Mouse (Mus musculus) embryonic facial prominence, embryonic 11.5 days (tissue): ENCODE results near the gene Zfp68. TPM values are rescaled to one million over a fixed set of nuclear protein-coding genes. Genes with fewer than 3 reads are reported as not detected.
"Not testable (repeated sequence)": the region's sequence is repeated elsewhere in the genome, so short reads cannot be mapped to it uniquely, and the experiment has no call there.

Source experiments
- ATAC-seq: fragments of 200-750 bp; cut with Nextera tagmentation; replicated peaks from 2 replicates; pipeline ENCODE4 v1.8.0; 2017; ENCODE audit warnings: low read depth; ENCODE audit not compliant: insufficient number of reproducible peaks, low FRiP score, low TSS enrichment
- DNase-seq: peaks from one replicate; pipeline ENCODE4 v3.0.0-alpha.2; 2015; ENCODE audit warnings: low spot score
- H3K27ac ChIP-seq: fragments of 300-500 bp; sonication (generic); replicated peaks from 2 replicates; pipeline ENCODE4 v1.5.1; 2014; ENCODE audit warnings: mild to moderate bottlenecking, low read depth, low read length, control low read depth
- H3K27me3 ChIP-seq: fragments of 300-500 bp; sonication (generic); 2 replicates; pipeline ENCODE4 v1.6.1; 2014; ENCODE audit warnings: mild to moderate bottlenecking, low read length, moderate library complexity, mixed read lengths; ENCODE audit not compliant: control insufficient read depth, insufficient read depth
- H3K36me3 ChIP-seq: fragments of 300-500 bp; sonication (generic); replicated peaks from 2 replicates; pipeline ENCODE4 v1.6.1; 2014; ENCODE audit warnings: low read depth, mild to moderate bottlenecking, low read length, moderate library complexity, mixed read lengths; ENCODE audit not compliant: control insufficient read depth, insufficient read depth
- H3K4me1 ChIP-seq: fragments of 300-500 bp; sonication (generic); 2 replicates; pipeline ENCODE4 v1.6.1; 2014; ENCODE audit warnings: low read length, mixed read lengths; ENCODE audit not compliant: control insufficient read depth, insufficient read depth
- H3K4me2 ChIP-seq: fragments of 300-500 bp; sonication (generic); 2 replicates; pipeline ENCODE4 v1.6.1; 2014; ENCODE audit warnings: low read depth, mild to moderate bottlenecking, control low read depth, low read length, moderate library complexity
- H3K4me3 ChIP-seq: fragments of 300-500 bp; sonication (generic); 2 replicates; pipeline ENCODE4 v1.5.1; 2014; ENCODE audit warnings: low read depth, low read length, control low read depth
- H3K9ac ChIP-seq: fragments of 300-500 bp; sonication (generic); replicated peaks from 2 replicates; pipeline ENCODE4 v1.6.1; 2014; ENCODE audit warnings: mild to moderate bottlenecking, control low read depth, low read length
- H3K9me3 ChIP-seq: fragments of 300-500 bp; sonication (generic); replicated peaks from 2 replicates; pipeline ENCODE4 v1.6.1; 2016; ENCODE audit warnings: mild to moderate bottlenecking, low read length, inconsistent platforms, mixed read lengths; ENCODE audit not compliant: control insufficient read depth
- WGBS: fragments of 180-500 bp; shearing (Covaris S2); extraction: QIAGEN DNeasy Blood & Tissue Kit; methylation state at CpG from one replicate; pipeline ENCODE4 v1.1.7; 2014; 5-methylcytosine and 5-hydroxymethylcytosine counted together
- microRNA-seq: library from miRNA; unstranded; fragments of <30 nt; microRNA quantifications from one replicate; pipeline ENCODE4, GENCODE M21; 2016; ENCODE audit warnings: borderline number of aligned reads
- polyA plus RNA-seq: library from polyadenylated mRNA; unstranded; fragments of >200 nt; fragmentation: Nextera tagmentation; extraction: Ambion mirVana; gene quantifications from 2 replicates; pipeline ENCODE4 v1.2.1, GENCODE M21; 2014

Zfp68 gene
- polyA plus RNA-seq, 1 experiment from 2014 or later = 91.8 TPM

DNA sequence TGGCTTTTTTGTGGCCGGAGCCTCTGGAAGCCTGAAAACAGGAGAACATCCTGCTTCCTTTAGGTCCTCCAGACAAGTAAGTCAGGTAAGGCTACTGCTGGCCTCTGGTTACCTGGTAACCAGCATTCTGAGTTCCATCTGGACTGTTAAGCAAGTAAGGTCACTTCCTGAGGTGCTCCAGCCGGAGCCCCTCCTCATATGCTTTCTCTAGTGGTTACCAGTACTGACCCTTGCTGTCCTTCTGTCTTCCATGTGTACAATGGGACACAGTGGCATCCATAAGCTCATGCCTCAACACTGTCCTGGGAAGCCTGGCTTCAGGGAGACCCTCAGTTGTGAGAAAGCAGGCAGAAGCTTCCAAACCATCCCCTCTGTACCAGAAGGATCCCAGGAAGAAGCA is 54.9 kb downstream of the Zfp68 start, which contains the start of gene 1700123K08Rik:
Gene 1700123K08Rik (minus strand): TSS at position 101 of the 400 bp plus-strand sequence.
- H3K27ac ChIP-seq, H3K4me1 ChIP-seq, H3K4me3 ChIP-seq, H3K27me3 ChIP-seq, H3K9me3 ChIP-seq, H3K36me3 ChIP-seq, ATAC-seq, H3K9ac ChIP-seq, DNase-seq, H3K4me2 ChIP-seq: not testable (repeated sequence)
- 80% methylated on average over 2 of the region's 2 CpGs for WGBS

Small RNA genes within 50 kb of the gene (microRNA-seq; reads per million reads assigned to microRNA genes)
- gene Gm24082 = not detected

Other genes with a start within 250 kb of the Zfp68 start
- gene Zfp157, start 178.3 kb downstream of the Zfp68 start, polyA plus RNA-seq = 45.8 and 49.3 TPM in 2 replicates
- not detected in 2 replicates for gene 1700123K08Rik, start 55.0 kb downstream of the Zfp68 start, polyA plus RNA-seq
- 11.7 and 12.3 TPM in 2 replicates for gene A430033K04Rik, start 3.1 kb upstream of the Zfp68 start, polyA plus RNA-seq
- 5.0 and 7.3 TPM in 2 replicates for gene Fam20c, start 134.8 kb upstream of the Zfp68 start, polyA plus RNA-seq
- not detected in 2 replicates for gene Gm5294, start 200.3 kb upstream of the Zfp68 start, polyA plus RNA-seq